Mouse (Mus musculus): ENCODE data around the gene Appl2. TPM values are rescaled to one million over a fixed set of nuclear protein-coding genes. Genes with fewer than 3 reads are reported as not detected.

Gene Appl2
- total and polyA plus RNA-seq, 3 experiments: 0.15 to 0.99 TPM; not detected in 1

DNA sequence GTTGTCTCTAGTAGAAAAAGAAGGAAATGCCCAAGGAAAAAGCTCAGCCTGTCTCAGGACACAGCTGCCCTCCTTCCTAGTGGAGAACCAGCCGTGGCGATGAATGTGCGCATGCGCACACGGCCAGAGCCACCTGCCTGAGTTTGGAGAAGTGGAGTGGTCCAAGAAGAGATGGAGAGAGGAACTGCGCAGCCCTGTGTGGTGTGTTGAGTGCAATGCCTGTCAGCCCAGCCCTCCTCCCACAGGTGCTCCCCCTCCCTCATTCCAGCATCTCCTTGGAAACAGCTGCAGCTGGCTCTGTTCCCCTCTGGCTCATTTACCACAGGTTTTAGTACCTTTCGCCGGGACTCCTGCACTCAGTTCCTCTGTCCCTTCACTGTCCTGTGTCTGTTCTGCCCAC is 13.4 kb upstream of the Appl2 start:
- H3K27me3 ChIP-seq (ENCODE audit: control insufficient read depth in 1 of 2, insufficient read depth in 2 of 2, low read length in 2 of 2): peaks cover 0 to 1% of the 10 kb centered on the region in 2 experiments; a peak in 1 of 4 replicates
- TF ChIP-seq HCFC1 (IDR thresholded peaks at IDR 0.05; ENCODE audit: low read depth, low read length) (no peak), ETS1 (IDR thresholded peaks at IDR 0.05; ENCODE audit: low read depth, low read length) (no peak), USF1 (IDR thresholded peaks at IDR 0.05; ENCODE audit: low read depth, low read length) (no peak), NRF1 (IDR thresholded peaks at IDR 0.05; ENCODE audit: insufficient read depth, low read depth, low read length, poor library complexity, severe bottlenecking) (no peak), MYC (IDR thresholded peaks at IDR 0.05; ENCODE audit: low read depth, low read length) (no peak), TAL1 (IDR thresholded peaks at IDR 0.05; ENCODE audit: low read length) (no peak), ZMIZ1 (IDR thresholded peaks at IDR 0.05; ENCODE audit: low read depth, low read length) (no peak), MEF2A (IDR thresholded peaks at IDR 0.05; ENCODE audit: extremely low read depth, insufficient replicate concordance, low read depth, low read length, poor library complexity, severe bottlenecking) (no peak), KAT2A (conservative IDR thresholded peaks at IDR 0.05; ENCODE audit: low read depth, low read length) (no peak), TBP (IDR thresholded peaks at IDR 0.05; ENCODE audit: low read depth, low read length) (no peak), RCOR1 (IDR thresholded peaks at IDR 0.05; ENCODE audit: low read depth, low read length) (no peak), POLR2A (IDR thresholded peaks at IDR 0.05; ENCODE audit: control insufficient read depth in 1 of 2, insufficient read depth in 1 of 2, low read depth in 1 of 2, low read length in 2 of 2, poor library complexity in 1 of 2) (no peak), CTCF (IDR thresholded peaks at IDR 0.05 in 2 of 3, conservative IDR thresholded peaks at IDR 0.05 in 1 of 3; ENCODE audit: control insufficient read depth in 1 of 3, insufficient read depth in 1 of 3, low read depth in 2 of 3, low read length in 3 of 3, poor library complexity in 1 of 3, severe bottlenecking in 1 of 3) (no peak), MYB (IDR thresholded peaks at IDR 0.05; ENCODE audit: low read depth, low read length) (no peak), USF2 (IDR thresholded peaks at IDR 0.05; ENCODE audit: borderline replicate concordance in 1 of 2, insufficient read depth in 1 of 2, low read depth in 1 of 2, low read length in 2 of 2) (no peak), CHD2 (IDR thresholded peaks at IDR 0.05; ENCODE audit: low read length) (no peak), EP300 (IDR thresholded peaks at IDR 0.05; ENCODE audit: low read depth in 1 of 2, low read length in 2 of 2) (no peak)

DNA sequence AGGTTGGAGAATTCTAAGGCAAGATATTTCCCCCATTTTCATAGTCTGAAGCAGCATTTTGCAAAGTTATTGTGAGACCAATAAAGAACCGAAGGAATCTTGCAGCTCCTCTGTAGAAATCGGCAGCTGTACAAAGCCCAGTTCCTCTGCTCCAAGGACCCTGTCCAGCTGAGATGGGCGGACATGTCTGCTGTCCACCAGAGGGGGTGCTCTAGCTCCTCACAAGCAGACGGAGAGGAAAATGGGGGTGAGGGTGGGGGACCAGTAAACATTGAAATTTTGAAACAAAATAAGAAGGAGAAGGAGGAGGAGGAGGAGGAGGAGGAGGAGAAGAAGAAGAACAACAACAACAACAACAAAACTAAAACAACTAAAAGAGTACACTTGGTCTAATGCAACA is 12.1 kb upstream of the Appl2 start:
- no peak for DNase-seq (ENCODE audit: low read depth, low spot score)
- Histone ChIP-seq H3K4me1 (ENCODE audit: control insufficient read depth in 1 of 2, insufficient read depth in 2 of 2, low read length in 2 of 2) (no peaks in the 10 kb centered on the region; a peak in 1 of 4 replicates), H3K36me3 (ENCODE audit: control insufficient read depth in 1 of 2, insufficient read depth in 2 of 2, low read length in 2 of 2) (no peaks in the 10 kb centered on the region), H3K79me2 (ENCODE audit: control insufficient read depth, insufficient read depth, low read length, poor library complexity) (no peaks in the 10 kb centered on the region), H3K27ac (ENCODE audit: control insufficient read depth, low read depth, low read length) (no peak overlapping the region), H3K27me3 (ENCODE audit: control insufficient read depth in 1 of 2, insufficient read depth in 2 of 2, low read length in 2 of 2) (peaks cover 0 to 1% of the 10 kb centered on the region in 2 experiments; a peak in 1 of 4 replicates), H3K9me3 (replicated peaks; ENCODE audit: insufficient read depth, low read length) (no peaks in the 10 kb centered on the region), H3K4me3 (ENCODE audit: control insufficient read depth in 1 of 2, insufficient read depth in 1 of 2, low read depth in 2 of 2, low read length in 2 of 2) (no peak overlapping the region), H3K9ac (ENCODE audit: control insufficient read depth, low read depth, low read length, poor library complexity, severe bottlenecking) (no peak overlapping the region)
- TF ChIP-seq NRF1 (IDR thresholded peaks at IDR 0.05; ENCODE audit: insufficient read depth, low read depth, low read length, poor library complexity, severe bottlenecking): no peak
- no peak for TF ChIP-seq ETS1 (IDR thresholded peaks at IDR 0.05; ENCODE audit: low read depth, low read length)
- 0 out of 6 replicates have a peak, but pooled peaks of 1 of the 3 experiments have one; percentile 10 for TF ChIP-seq CTCF (IDR thresholded peaks at IDR 0.05 in 2 of 3, conservative IDR thresholded peaks at IDR 0.05 in 1 of 3; ENCODE audit: control insufficient read depth in 1 of 3, insufficient read depth in 1 of 3, low read depth in 2 of 3, low read length in 3 of 3, poor library complexity in 1 of 3, severe bottlenecking in 1 of 3)
- TF ChIP-seq UBTF (IDR thresholded peaks at IDR 0.05; ENCODE audit: borderline replicate concordance, insufficient read depth, low read depth, low read length): no peak

More for the DNA sequence above, 13.4 kb upstream of the Appl2 start:
- no peak overlapping the region for H3K4me3 ChIP-seq (ENCODE audit: control insufficient read depth in 1 of 2, insufficient read depth in 1 of 2, low read depth in 2 of 2, low read length in 2 of 2)
- no peak for DNase-seq (ENCODE audit: low read depth, low spot score)
- no peak overlapping the region for H3K9ac ChIP-seq (ENCODE audit: control insufficient read depth, low read depth, low read length, poor library complexity, severe bottlenecking)
- H3K36me3 ChIP-seq (ENCODE audit: control insufficient read depth in 1 of 2, insufficient read depth in 2 of 2, low read length in 2 of 2): no peaks in the 10 kb centered on the region
- H3K4me1 ChIP-seq (ENCODE audit: control insufficient read depth in 1 of 2, insufficient read depth in 2 of 2, low read length in 2 of 2): no peaks in the 10 kb centered on the region; a peak in 1 of 4 replicates
- H3K79me2 ChIP-seq (ENCODE audit: control insufficient read depth, insufficient read depth, low read length, poor library complexity): no peaks in the 10 kb centered on the region
- H3K9me3 ChIP-seq (replicated peaks; ENCODE audit: insufficient read depth, low read length): no peaks in the 10 kb centered on the region
- H3K27ac ChIP-seq (ENCODE audit: control insufficient read depth, low read depth, low read length): no peak overlapping the region
